Mouse (Mus musculus) cerebellum, adult 2 months (tissue): Measurements from ENCODE around the gene Cdc37l1.
A peak's percentile ranks its signal among the peaks of the same experiment; 100 is the strongest.

Source experiments
- CTCF ChIP-seq: fragments of 200-500 bp; IDR thresholded peaks from 2 replicates; pipeline ENCODE4 v1.5.1; 2011; ENCODE audit warnings: low read depth, mild to moderate bottlenecking, control low read depth, low read length, moderate library complexity, borderline replicate concordance; ENCODE audit not compliant: insufficient read depth
- POLR2A ChIP-seq: fragments of 200-500 bp; IDR thresholded peaks from 2 replicates; pipeline ENCODE4 v1.6.1; 2011; ENCODE audit warnings: low read length, control low read depth, borderline replicate concordance; ENCODE audit not compliant: insufficient read depth

DNA sequence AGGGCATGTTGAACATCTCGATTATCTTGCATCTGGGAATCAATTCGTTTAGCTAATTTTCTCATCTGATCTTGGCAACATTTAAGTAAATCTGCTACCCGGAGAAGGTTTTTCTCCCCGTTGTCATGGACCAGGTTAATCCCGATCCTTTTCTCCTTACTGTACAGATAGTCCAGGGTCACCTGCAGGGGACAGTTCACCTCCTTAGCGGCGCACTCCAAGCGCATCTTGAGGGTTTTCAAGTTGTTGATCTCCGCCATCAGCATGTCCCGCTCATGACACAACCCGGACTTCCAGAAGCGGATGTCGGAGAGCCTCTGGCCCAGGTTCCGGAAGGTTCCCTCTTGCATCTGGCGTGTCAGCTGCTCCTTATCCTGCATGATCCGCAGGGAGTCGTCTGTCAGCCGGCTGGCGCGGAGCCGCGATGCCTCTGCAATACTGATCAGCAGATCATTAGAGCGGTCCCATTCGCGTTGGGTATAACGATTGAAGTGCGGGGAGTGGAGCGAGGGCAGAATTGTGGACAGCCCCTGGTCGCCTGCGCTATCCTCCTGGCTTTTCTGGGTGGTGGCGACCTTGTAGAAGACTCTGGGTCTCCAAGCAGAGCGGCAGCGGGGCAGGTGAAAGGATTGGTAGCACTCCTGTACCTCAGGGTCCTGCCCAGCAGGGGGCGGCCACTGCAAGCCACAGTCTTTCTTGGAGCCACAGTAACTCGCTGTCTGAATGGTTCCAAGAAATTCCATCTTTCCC lies 15.1 kb upstream of the Cdc37l1 start:
- TF ChIP-seq CTCF (peak; percentile 51; the same call in 1 of the 2 replicates), POLR2A (no peak)
